Mouse (Mus musculus) lung, postnatal 4 days (tissue): ENCODE measurements around the gene Lhfp.
"Not testable (repeated sequence)": the region's sequence is repeated elsewhere in the genome, so short reads cannot be mapped to it uniquely, and the experiment has no call there.

Source experiments
- DNase-seq, 2 experiments: peaks; one replicate each; pipeline ENCODE4 v3.0.0; 2021

Lhfp gene

DNA sequence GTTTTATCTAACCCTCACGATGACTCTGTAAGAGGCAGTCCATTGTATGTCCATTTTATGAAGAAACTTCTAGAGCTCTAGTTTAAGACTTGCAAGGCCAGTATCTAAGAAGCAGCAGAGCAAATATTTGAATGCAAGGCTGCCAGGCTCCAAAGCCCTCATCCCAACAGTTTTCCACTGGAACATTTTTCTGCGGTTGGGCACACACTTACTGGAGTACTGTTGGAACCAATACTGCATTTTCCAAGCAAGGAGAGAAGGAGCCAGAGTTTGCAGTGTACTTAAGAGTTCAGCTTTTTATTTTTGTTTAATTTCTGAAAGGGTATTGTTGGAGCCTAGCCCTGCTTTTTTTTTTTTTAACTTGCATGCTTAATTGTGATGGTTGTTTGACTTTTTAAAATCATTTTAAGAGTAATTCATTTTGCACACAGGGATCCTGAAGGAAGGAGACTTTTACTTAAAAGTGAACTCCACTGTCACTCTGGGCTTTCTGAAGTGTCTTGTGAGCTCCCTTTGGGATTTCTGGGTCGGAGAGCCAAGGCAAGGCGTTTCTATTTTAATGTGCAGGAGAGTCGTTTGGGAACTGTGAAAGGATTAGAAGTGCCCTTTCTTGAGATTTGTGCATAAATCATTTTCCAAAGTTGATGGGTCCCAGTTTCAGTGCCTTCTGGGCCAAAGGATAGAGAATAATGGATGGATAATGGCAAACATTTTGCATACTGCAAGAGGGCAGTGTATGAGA, 180.4 kb downstream of the Lhfp start:
- DNase-seq: peak; percentile 19 to 54

DNA sequence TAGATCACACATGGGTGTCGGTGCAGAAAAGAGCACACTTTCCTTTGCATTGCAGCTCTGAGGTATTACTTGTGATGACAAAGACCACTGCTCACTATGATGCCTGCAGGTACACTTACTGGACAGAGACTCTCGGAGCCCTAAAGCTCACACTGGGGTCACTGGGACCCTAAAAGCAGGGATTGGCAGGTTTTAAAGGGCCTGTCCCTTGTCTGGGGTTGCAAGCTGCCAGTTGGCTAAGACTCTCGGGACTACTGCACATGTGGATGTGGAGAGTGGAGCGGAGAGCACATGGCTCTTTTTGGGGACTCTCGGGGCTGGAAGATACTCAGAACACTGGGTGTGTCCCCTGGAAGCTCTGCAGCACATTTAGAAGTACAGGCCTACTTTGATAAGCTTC, 182.8 kb downstream of the Lhfp start:
- DNase-seq: no peak

DNA sequence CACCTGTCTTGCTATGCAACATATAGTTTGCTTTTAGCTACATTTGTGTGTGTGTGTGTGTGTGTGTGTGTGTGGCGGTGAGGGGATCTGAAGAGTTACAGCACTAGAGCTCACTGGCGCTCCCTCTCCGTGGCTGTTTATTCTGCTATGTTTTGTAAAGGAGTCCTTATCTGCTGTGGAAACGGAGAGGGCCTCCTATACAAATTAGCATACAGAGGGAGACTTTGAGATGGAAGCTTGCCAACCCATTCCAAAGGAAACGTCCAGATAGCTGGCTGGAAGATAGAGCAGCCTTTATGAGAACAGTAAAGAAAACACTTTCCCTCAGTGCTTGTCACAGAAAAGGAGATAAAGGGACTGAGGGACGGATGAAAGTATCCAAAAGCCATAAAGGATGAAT, 184.4 kb downstream of the Lhfp start:
- DNase-seq: peak; percentile 44 to 52

DNA sequence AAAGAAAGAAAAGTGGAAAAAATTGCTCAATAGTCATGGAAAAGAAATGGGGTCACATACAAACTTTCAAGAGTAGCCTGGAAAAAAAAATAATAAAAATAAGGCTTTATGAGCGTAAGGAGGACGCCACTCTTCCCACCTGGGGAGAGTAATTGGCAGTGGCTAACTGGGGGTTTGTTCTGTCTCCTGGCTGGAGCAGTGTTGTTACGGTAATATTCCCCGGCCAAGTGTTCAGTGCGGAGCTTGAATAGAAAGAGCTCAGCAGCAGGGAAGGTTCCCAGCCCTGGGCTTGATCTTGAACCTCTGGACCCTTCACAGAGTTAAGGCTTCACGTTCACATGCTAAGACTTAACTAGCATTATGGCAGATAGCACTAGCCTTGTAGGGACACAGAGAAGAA, 184.9 kb downstream of the Lhfp start:
- DNase-seq: no peak

DNA sequence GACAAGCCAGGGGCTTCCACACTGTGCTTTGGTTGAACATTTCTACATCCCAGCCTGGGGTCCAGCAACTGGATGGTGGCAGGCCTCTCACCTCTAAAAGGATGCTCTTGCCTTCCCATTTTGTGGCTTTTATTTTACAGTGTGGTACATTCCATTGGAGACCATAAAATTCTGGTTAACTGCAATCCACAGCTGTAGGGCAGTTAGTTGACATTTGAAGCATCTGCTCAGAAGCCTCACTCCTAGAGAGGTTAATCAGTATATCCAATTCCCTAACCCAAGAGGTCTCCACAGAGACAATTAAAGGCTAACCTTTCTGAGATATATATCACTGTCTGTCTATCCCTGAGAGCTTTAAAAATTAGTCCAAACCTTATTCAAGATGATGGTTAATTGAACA, 186.5 kb downstream of the Lhfp start:
- no peak for DNase-seq

DNA sequence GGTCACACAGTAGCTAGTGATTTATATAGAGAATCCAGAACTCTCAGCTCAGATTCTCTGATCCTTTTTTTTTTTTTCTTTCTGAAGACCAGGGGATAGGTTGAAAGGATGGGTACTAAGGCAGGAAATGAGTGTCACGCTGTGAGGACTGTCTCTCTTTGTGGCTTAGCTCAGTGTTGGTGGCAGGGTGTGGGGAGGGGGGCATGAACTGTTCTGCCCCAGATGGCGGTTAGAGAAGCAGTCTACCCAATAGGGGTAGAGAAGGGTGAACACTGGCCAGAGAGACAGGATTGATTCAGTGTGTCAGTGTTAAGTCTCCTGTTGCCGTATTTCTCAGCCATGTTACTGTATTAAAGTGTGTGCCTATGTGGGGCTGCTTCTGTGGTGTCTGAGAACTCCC, 189.2 kb downstream of the Lhfp start:
- DNase-seq: no peak

DNA sequence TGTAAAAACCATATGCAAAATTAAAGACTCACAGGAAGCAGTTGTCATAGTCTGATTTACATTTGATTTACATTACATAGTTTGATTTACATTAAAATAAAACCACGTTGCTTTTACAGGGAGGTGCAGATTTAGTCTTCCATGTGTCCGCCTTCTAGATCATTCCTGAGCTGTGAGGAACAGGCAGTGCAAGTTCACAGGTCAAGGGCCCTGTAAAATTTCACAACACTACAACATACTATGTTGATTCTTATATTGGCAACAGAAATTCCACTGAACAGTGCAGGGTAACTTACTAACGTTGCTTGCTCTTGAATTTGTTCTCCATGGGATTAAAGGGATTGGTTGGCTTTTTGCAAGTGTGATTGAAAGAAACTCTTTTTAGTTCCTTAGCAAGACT, 189.8 kb downstream of the Lhfp start:
- DNase-seq: no peak

DNA sequence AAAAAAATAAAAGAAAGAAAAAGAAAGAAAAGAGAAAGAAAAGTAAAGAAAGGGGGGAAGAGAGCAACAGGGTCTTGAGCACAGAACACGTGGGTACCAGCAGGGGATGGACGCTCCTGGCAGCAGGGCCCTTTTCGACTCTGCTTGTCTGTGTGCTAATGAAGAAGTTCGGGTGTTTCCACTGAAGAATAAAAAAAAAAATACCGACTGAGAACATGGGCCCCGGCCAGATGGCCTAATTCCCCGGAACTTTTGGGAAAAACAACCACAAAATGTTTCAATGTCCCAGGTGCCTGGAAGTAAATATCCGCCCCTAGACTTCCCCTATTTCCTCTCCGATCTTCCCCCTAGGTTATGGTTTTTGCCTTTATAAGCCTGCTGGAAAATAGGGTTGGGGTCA, 191.1 kb downstream of the Lhfp start:
- DNase-seq: peak in 1 of 2 experiments; percentile 50

DNA sequence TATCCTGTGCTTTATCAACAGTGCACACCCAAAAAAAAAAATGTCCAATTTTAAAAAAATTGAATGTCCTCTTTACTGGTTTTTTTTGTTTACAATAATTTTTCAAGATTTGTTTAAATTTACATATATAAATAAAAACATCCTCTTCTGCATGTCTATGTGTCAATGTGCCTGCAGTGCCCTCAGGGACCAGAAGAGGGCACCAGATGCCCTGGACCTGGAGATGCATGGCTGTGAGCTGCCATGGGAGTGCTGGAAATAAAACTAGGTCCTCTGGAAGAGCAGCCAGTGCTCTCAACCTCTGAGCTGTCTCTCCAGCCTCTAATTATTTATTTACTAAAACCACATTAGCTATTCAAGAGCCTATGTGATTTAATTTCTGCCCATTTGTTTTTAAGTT, 193.4 kb downstream of the Lhfp start:
- no peak for DNase-seq

DNA sequence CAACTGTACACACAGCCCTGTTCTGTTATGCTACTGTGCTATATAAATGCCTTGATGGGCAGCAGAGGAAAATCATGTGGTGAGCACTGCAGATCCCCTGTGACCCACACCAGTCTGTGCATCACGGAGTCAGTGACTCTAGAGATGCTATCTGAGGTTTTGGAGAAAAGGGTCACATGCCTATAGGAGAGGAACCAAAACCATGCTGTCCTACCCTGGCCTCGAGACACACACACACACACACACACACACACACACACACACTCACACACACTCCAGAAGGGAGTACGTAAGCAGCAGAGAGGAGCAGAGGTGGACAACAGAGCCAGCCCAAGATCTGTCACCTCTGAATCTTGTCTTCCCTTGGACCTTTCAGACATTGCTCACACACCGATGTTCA, 195.1 kb downstream of the Lhfp start:
- no peak for DNase-seq

DNA sequence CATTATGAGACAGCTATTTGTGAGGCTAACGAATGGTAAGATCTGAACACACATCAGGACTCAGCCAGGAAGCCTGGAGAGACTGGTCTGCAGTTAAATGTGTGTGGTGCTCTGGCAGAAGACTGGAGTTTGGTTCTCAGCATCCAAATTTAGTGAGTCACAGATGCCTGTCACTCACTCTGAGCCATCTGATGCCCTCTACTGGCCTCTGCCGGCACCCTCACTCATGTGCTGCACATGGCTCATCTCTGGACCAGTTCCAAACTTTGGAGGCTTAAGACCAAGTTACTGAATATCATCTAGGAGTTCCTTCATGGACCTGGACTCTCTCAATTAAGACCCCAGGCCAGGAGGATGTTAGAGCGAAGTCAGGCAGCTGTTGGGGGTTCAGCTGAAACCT, 198.8 kb downstream of the Lhfp start:
- DNase-seq: no peak

DNA sequence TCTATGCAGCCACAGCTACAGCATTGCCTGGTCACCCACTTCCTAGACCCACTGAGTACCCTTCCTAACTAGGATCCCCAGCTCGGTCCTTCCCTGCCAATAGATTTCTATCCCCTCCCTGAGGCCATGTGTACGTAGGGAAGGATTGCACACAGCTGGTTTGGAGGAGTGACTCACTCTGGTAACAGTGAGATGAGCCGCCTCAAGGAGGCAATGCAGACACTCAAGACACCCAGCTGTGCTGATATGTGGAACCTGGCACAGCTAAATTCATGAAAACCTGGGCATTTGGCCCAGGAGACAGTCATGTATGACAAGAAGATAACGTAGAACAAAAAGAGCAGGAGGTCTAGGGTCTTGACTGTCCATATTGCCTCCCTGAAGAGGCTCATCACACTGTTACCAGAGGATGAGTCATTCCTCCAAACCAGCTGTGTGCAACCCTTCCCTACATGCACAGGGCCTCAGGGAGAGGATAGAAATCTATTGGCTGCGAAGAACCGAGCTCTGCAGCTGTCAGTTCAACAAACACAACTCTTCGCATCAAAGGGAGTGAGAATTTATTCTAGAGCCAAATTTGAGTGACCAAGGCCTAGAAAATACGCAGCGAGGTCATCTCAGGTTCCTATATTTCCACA, 204.4 kb downstream of the Lhfp start:
- DNase-seq: no peak

DNA sequence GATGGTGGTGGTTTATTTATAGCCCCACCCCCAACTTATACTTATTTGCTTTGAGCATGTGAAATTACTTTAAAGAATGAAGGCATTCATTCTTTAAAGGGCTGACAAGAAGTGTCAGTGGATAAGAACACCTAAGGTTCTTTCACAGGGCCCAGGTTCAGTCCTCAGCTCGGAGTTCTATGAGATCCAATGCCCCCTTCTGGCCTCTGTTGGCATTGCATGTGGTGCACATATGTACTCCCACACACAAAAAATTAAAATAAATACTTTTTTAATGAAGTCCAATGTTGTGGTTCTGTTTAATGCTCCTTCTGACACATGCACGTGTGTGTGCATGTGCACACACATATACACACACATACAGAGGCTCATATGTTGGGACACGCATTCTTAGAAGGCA, 205.8 kb downstream of the Lhfp start:
- DNase-seq: peak in 1 of 2 experiments; percentile 59

DNA sequence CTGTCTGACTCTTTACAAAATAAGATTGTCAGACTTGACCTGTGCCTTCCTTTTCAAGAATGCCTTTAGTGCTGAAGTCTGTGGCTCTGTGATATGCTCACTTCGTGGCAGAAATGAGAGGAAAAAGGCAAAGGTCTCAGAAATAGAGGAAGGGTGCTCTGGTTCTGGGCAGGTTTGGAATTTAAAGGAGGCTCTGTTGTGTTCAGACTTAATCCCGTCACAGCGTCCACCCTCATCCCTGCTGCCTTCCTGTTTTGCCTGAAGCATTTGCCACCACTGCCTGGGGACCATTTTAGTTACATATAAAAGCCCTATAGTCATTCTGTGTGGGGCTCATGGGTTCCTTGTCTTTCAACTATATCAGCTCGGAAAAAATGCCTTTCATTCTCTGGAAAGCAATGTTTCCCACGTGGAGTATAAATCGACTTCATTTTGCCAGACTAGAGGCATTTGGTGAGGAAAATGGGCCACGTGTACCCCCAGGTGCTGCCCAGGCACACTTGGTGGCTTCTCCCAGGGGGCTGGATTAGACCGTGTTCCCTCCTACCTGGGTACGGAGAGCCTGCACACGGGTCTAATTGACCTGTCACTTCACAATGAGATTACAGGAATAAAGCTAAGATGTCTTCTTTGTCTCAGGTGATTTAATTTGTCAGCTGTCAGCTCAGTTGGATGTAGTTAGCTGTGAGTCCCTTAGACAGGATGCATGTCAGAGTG, 207.0 kb downstream of the Lhfp start:
- DNase-seq: no peak

DNA sequence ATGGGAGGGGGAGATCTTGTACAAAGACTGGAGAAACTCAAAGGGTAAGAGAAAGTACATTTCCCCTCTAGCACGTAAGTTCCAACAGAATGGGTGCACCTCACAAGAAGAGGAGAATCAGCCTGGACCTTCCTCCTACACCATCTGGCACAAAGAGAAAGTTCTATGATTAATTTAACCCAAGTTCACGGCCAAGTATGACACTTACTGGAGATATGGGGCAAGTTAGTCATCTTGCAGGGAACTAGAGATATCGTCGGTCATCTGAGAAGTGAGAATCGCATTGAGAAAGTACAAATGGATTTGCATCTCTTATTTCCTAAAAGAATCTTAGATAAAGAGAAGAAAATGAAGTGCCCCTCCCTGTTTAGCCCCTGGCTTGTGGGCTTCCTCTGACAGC, 211.2 kb downstream of the Lhfp start:
- no peak for DNase-seq

DNA sequence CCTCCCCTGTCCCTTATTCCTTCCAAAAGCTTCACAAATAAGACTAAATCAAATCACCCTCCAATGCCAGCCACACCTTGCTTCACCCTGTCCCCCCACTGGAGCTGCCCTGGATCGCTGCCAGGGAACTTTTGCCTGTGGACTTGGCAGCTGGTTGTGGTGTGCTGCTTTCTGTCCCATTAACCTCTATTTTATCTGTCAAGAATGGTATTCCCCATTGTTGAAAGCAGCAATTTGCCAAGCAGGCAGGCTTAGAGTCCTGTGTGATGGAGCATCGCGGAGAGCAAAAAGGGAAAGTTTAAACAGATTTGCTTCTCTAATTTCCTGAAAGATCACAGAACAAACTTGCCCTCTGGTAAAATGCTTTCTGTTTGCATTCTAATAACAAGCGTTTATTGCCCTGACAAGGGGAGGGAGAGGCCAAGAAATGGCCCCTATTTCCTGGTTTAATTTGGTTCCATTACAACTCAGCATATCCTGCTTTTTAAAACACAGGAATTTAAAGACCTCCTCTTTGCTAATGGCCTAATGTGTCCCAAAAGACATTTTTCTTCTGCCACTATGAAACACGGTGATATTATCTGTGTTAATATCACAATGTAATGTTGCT, 212.0 kb downstream of the Lhfp start:
- peak; percentile 18 to 45 for DNase-seq

DNA sequence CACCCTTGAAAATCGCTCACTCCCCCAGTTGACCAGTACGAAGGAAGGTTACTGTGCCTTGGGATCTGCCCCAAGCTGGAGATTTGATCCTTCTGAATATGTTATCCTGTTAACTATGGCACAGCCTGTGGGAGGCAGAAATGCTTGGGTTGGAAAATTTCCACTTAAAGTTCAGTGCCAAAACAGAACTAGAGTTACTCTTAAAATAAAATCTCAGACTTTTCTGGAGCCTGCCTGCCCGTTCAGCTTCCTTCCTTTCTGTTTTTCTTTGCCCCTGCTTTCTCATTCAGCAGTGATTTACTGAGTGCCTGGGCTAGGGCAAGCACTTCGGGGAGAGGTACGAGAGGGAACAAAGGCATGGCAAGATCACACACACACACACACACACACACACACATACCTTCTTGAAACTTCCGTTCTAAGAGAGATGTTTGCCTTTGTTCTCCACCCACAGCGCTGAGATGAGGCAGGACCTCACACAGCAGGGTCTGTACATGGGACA, 217.4 kb downstream of the Lhfp start:
- DNase-seq: peak in 1 of 2 experiments; percentile 10

DNA sequence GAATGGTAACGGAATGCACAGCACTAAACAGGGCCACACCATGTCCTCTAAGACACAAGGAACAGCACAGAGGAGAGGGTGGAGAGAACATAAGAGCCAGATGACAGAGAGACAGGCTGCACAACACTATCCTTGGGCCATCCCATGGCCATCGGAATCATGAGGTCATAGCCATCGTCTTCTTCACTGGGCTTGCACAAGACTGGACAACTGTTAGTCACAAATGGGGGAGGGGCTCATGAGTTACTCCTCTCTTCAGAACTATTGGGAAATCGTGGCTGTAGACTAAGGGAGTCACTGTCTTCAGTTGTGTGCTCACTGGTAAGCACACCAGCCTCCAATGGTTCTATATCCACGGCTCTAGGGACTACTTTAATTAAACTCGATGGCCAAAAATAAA, 224.8 kb downstream of the Lhfp start:
- no peak for DNase-seq

DNA sequence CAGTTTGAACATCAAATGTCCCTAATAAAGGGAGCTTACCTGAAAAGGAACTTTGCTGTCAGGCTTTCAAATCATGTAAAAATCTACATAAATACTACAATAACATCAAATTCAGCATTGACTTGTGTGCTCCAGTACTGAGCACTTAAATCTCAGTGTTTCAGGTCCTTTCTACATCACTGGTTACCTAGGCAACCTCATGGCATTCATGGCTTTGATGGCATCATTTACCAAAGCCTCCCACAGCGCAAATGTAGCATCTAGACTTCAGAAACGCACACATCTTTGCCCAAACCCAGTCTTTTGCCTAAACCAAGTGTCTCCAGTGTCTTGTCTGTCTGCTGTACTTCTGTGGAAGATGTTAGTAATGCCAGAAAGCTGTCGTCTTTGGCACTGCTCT, 225.7 kb downstream of the Lhfp start:
- DNase-seq: no peak

DNA sequence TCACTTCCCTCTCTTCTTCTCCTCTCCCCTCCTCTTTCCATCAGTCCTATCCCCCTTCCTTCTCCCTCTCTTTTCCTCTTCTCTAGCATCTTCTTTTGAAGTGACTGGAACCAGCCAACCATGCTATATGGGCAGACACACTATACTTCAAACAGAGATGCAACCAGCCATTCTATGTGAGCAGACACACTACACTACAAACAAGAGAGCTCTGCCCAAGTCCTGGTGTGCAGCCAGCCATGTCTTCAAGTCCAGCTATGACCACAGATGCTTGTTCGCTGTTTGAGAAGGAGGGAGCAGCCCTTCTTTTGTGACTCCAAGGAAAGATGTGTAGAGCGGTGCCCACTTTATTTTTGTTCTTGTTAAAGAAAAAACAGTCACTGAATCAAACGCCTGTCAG, 231.9 kb downstream of the Lhfp start:
- no peak for DNase-seq

DNA sequence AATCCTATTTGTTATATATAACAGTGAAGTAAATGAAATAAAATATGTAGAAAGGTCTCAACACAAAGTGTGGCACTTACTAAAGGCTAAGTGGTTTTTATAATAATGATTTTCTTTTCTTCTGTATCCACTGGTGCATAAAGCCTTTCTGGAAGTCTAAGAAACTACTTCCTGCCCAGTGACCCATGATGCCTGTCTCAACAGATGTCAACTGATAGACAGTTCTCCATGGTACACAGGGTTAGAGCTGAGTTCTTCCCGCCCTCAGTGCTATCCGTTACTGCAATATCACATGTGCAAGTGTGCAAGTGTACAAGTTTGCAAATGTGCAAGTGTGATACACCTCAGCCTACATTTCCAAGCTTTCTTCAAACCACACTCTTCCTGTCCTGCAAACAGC, 236.7 kb downstream of the Lhfp start:
- DNase-seq: no peak

DNA sequence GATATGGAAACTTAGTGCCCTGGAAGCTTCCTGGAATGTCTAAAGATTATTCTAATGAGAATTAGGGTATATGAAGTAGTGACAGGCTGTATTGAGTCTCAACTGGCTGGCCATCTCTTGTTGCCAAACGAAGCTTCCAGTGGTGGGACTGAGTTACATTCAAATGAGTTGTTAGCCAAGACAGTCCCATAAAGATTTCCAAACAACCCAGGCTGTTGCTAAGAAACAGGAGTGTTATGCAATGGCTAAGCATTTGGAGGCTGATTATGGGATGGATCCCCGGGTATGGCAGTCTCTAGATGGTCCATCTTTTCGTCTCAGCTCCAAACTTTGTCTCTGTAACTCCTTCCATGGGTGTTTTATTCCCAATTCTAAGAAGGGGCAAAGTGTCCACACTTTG, 240.7 kb downstream of the Lhfp start:
- DNase-seq: not testable (repeated sequence)

DNA sequence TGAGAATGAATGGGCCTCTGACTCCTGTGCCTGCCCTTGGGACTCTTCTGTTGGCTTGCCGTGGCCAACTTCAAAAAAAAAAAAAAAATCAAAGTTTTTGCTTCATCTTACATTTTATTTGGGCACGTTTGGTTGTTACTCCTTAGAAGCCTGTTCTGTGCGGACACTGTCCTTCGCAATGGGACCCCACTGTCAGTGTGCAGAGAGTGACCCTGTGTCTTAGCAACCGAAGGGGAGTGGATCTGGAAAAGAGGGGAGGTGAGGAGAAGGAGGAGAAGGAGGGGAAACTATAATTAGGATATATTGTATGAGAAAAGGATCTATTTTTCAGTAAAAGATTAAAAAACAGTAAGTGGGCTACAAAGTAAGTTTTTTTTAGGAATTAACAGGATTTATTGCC, 242.7 kb downstream of the Lhfp start:
- DNase-seq: no peak
